In genomic region chr19:26605438-26606320, GRCm38 (mm10) we compare ENCODE assay signal across 8 mouse cellular contexts. TPM values are rescaled to one million over a fixed set of nuclear protein-coding genes. Genes with fewer than 3 reads are reported as not detected.
DNase-seq lines count a peak whose midpoint lies in the region; ATAC-seq and TF ChIP-seq lines count a peak whose summit lies in the region.

No protein-coding gene starts in this region.

- 0 out of 4 replicates have a peak, but pooled peaks cover 0 to 2% of the 10 kb centered on the region in 2 experiments for H3K4me1 ChIP-seq in ES-E14 (ENCODE audit: control insufficient read depth in 2 of 2, insufficient read depth in 2 of 2, low read length in 2 of 2, poor library complexity in 1 of 2)
- peaks cover 16% of the 10 kb centered on the region for H3K4me1 ChIP-seq in hindbrain, embryonic 14.5 days (replicated peaks; ENCODE audit: control insufficient read depth, insufficient read depth, low read length)

- under 1% methylated on average over 44 of the region's 44 CpGs for WGBS in hindbrain, embryonic 14.5 days

- no peaks in the 10 kb centered on the region for H3K36me3 ChIP-seq in ES-E14 (ENCODE audit: control insufficient read depth, insufficient read depth, low read length, poor library complexity, severe bottlenecking)
- no peaks in the 10 kb centered on the region for H3K36me3 ChIP-seq in hindbrain, embryonic 14.5 days (replicated peaks; ENCODE audit: control insufficient read depth, insufficient read depth)

- peak overlapping the region; percentile 98 for H3K4me2 ChIP-seq in hindbrain, embryonic 14.5 days (replicated peaks)

- peak overlapping the region; percentile 65 to 85 for H3K4me3 ChIP-seq in ES-E14 (ENCODE audit: insufficient read depth in 1 of 2, low read depth in 1 of 2, low read length in 2 of 2, poor library complexity in 1 of 2, severe bottlenecking in 1 of 2)
- peak overlapping the region; percentile 67 for H3K4me3 ChIP-seq in hindbrain, embryonic 14.5 days (replicated peaks; ENCODE audit: low read length)

- H3K9ac ChIP-seq in ES-E14 (ENCODE audit: insufficient read depth, low read depth, low read length, poor library complexity, severe bottlenecking) = no peak overlapping the region
- peak overlapping the region; percentile 71 for H3K9ac ChIP-seq in hindbrain, embryonic 14.5 days

- in situ Hi-C loops in ES-E14 (cut with MboI; ENCODE audit: low sequenced_read_pairs in 2 of 2, unreplicated experiment in 2 of 2) = loop anchor here (5.0 to 10.0 kb wide), 4 partner anchors 931 to 1003 kb away; partner anchors contain the start of gene Dmrt2 (in 1 of the 2)

- no peaks in the 10 kb centered on the region; the same call in 1 of the 2 replicates for H3K9me3 ChIP-seq in ES-E14 (ENCODE audit: control insufficient read depth, insufficient read depth, low read depth, low read length)
- H3K9me3 ChIP-seq in hindbrain, embryonic 14.5 days (ENCODE audit: control insufficient read depth, low read length) = no peaks in the 10 kb centered on the region

- peak; percentile 26 for DNase-seq in ES-E14 (ENCODE audit: low read depth, low spot score)
- DNase-seq in cerebellum, adult 11-12 months = peak; percentile 83
- peak; percentile 33 to 65 for DNase-seq in frontal cortex, adult 2 months (ENCODE audit: extremely low spot score in 1 of 2, low spot score in 1 of 2)
- DNase-seq in hindbrain, embryonic 14.5 days (ENCODE audit: low spot score) = peak; percentile 32
- peak; percentile 49 to 59 for DNase-seq in left cerebral cortex, adult 18-20 months (ENCODE audit: low spot score in 2 of 2)
- peak; percentile 56 for DNase-seq in lung, postnatal 36 days
- peak; percentile 67 for DNase-seq in right cerebral cortex, postnatal 14 days
- DNase-seq in urinary bladder, postnatal 36 days (ENCODE audit: low spot score in 2 of 2) = peak; percentile 45 to 52

- peaks cover 34% of the 10 kb centered on the region for H3K27me3 ChIP-seq in hindbrain, embryonic 14.5 days (ENCODE audit: control insufficient read depth, insufficient read depth, low read length)

- no peak for ATAC-seq in hindbrain, embryonic 14.5 days (ENCODE audit: low FRiP score)

- H3K27ac ChIP-seq in ES-E14 (ENCODE audit: insufficient read depth, low read depth, low read length, poor library complexity, severe bottlenecking) = no peak overlapping the region
- peak overlapping the region; percentile 77 for H3K27ac ChIP-seq in hindbrain, embryonic 14.5 days

TF ChIP-seq in ES-E14, 5 proteins besides CTCF, POLR2A, EP300 and RAD21:
- TF ChIP-seq MAFK (IDR thresholded peaks at IDR 0.05; ENCODE audit: insufficient read depth, low read depth, low read length) (no peak), CHD2 (IDR thresholded peaks at IDR 0.05; ENCODE audit: low read depth, low read length) (no peak), ZC3H11A (IDR thresholded peaks at IDR 0.05; ENCODE audit: borderline replicate concordance, low read depth, low read length) (no peak), ZNF384 (IDR thresholded peaks at IDR 0.05; ENCODE audit: low read depth, low read length) (no peak), HCFC1 (IDR thresholded peaks at IDR 0.05; ENCODE audit: borderline replicate concordance, insufficient read depth, low read length) (no peak)

RNA-seq across cellular contexts. Expression of gene Smarca2, which starts 0.8 kb away (rescaled TPM):
- 1.1 and 3.7 TPM in 2 replicates for total RNA-seq in ES-E14 (2012; rRNA removed)
- 155 and 159 TPM in 2 replicates for polyA plus RNA-seq in frontal cortex, adult 2 months (2012; rRNA removed)
- polyA plus RNA-seq in hindbrain, embryonic 14.5 days (2014; fragmentation: Nextera tagmentation; extraction: Ambion mirVana) = 89.5 and 90.7 TPM in 2 replicates
- 100 to 1,000 TPM; 258 to 271 TPM for total RNA-seq in left cerebral cortex, adult 18-20 months (2021)

Comparison
In these comparisons a context has a peak if more than half of its experiments do, and no peak if none do; other contexts are left out.
1. DNase-seq: peak in every context shown above with its lines; median percentile 83 in cerebellum, adult 11-12 months; 67 in right cerebral cortex, postnatal 14 days; 56 in lung, postnatal 36 days; 54 in left cerebral cortex, adult 18-20 months; 49 in frontal cortex, adult 2 months; 48 in urinary bladder, postnatal 36 days; 32 in hindbrain, embryonic 14.5 days; 26 in ES-E14.
2. RNA of gene Smarca2, which starts 0.8 kb away (total RNA-seq): 258 to 271 TPM in left cerebral cortex, adult 18-20 months; 1.1 to 3.7 TPM in ES-E14; every median in the first group is over 10 times any median in the second.